Mouse (Mus musculus) kidney, adult 11 months (tissue): ENCODE results near the gene Gm29106.
"Not testable (repeated sequence)": the region's sequence is repeated elsewhere in the genome, so short reads cannot be mapped to it uniquely, and the experiment has no call there.

Source experiments
- DNase-seq: peaks from one replicate; pipeline ENCODE4 v3.0.0; 2022

The Gm29106 gene

GRCm38 (mm10) chr1:118176242-118176641 lies at the start of gene Gm29106:
TSS of gene Gm29106 (plus strand) at chr1:118176542.
- DNase-seq: not testable (repeated sequence)

GRCm38 (mm10) chr1:118228540-118228939 lies 52.2 kb downstream of the Gm29106 start:
- DNase-seq: no peak

GRCm38 (mm10) chr1:118236032-118236431 lies 59.7 kb downstream of the Gm29106 start:
- DNase-seq: no peak
